Mouse (Mus musculus) lung, embryonic 15.5 days (tissue): Measurements from ENCODE around the gene Prr15l. TPM values are rescaled to one million over a fixed set of nuclear protein-coding genes. Genes with fewer than 3 reads are reported as not detected.

Source experiments
- ATAC-seq: fragments of 200-750 bp; cut with Nextera tagmentation; 2 replicates; pipeline ENCODE4 v1.8.0; 2017; ENCODE audit warnings: moderate number of reproducible peaks, borderline replicate concordance; ENCODE audit not compliant: low FRiP score, low TSS enrichment; ENCODE audit errors: extremely low read depth
- H3K27ac ChIP-seq: fragments of 300-500 bp; sonication (generic); 2 replicates; pipeline ENCODE4 v1.5.1; 2015; ENCODE audit warnings: moderate library complexity, mild to moderate bottlenecking, inconsistent platforms
- H3K27me3 ChIP-seq: fragments of 300-500 bp; sonication (generic); 2 replicates; pipeline ENCODE4 v1.6.1; 2015; ENCODE audit warnings: inconsistent platforms
- H3K36me3 ChIP-seq: fragments of 300-500 bp; sonication (generic); 2 replicates; pipeline ENCODE4 v1.6.1; 2015; ENCODE audit warnings: inconsistent platforms
- H3K4me1 ChIP-seq: fragments of 300-500 bp; sonication (generic); 2 replicates; pipeline ENCODE4 v1.6.1; 2015; ENCODE audit warnings: inconsistent platforms
- H3K4me2 ChIP-seq: fragments of 300-500 bp; sonication (generic); 2 replicates; pipeline ENCODE4 v1.6.1; 2015; ENCODE audit warnings: inconsistent platforms, mild to moderate bottlenecking, moderate library complexity
- H3K4me3 ChIP-seq: fragments of 300-500 bp; sonication (generic); 2 replicates; pipeline ENCODE4 v1.5.1; 2015; ENCODE audit warnings: mild to moderate bottlenecking, inconsistent platforms
- H3K9ac ChIP-seq: fragments of 300-500 bp; sonication (generic); 2 replicates; pipeline ENCODE4 v1.6.1; 2015; ENCODE audit warnings: inconsistent platforms
- H3K9me3 ChIP-seq: fragments of 300-500 bp; sonication (generic); 2 replicates; pipeline ENCODE4 v1.6.1; 2016; ENCODE audit warnings: inconsistent platforms
- WGBS: fragments of 180-500 bp; shearing (Covaris S2); methylation state at CpG from one replicate; pipeline ENCODE4 v1.1.7; 2015; 5-methylcytosine and 5-hydroxymethylcytosine counted together
- polyA plus RNA-seq: library from polyadenylated mRNA; unstranded; fragments of >200 nt; fragmentation: Nextera tagmentation; extraction: Ambion mirVana; gene quantifications from 2 replicates; pipeline ENCODE4 v1.2.1, GENCODE M21; 2015

The Prr15l gene
- polyA plus RNA-seq, result 38.2 and 40.1 TPM in 2 replicates

DNA sequence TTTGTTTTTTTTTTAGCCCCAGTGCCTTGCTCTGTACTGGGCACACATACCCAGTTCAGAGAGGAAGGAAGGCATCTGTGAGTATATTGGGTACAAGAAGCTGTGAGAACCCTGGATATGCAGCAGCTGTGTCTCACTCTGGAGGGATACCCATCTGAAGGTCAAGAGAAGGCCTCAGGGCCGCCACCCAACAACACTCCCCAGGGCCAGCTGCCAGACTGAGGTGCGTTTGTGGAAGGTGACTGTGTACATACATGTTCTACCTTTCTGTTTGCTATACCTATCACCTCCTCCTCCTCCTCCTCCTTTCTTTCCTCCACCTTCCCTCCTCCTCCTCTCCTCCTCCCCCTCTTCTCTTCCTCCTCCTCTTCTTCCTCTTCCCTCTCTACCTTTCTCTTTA lies at the start of gene Prr15l:
Gene Prr15l, plus strand, starts transcription at position 17 of the 400 bp plus-strand sequence.
- H3K4me2 ChIP-seq, result peak within 1 kb of the TSS; percentile 51
- no peaks in the 10 kb centered on the region for H3K36me3 ChIP-seq
- H3K9ac ChIP-seq, result no peak within 1 kb of the TSS
- H3K4me3 ChIP-seq, result peak within 1 kb of the TSS; percentile 42
- 47% methylated on average over 2 of the region's 2 CpGs for WGBS
- peaks cover 14% of the 10 kb centered on the region for H3K4me1 ChIP-seq
- H3K27ac ChIP-seq, result peak within 1 kb of the TSS; percentile 96
- peaks cover 9% of the 10 kb centered on the region; the same call in 1 of the 2 replicates for H3K27me3 ChIP-seq
- no peaks in the 10 kb centered on the region for H3K9me3 ChIP-seq
- no peak for ATAC-seq

DNA sequence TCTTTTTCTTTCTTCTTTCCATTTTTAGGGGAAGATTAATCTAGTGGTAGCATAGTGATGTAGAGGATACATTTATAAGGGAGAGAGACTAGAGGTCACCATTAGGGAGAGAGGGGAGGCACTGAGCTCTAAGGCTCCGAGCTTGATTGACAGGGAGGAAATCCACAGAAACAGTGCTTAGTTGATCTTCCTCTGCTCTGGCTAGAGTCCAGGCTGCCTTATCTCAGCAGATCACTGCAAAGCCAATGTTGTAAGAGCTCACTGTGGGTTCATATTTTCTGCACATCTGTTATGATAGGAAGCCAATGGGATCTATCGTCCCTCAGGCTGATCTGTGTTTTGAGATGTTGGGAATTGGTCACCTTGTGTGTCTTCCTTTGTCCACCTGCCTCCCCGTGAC lies 49.2 kb upstream of the Prr15l start:
- ATAC-seq, result no peak
- Histone ChIP-seq H3K9me3 (no peaks in the 10 kb centered on the region), H3K9ac (no peak overlapping the region), H3K4me2 (no peak overlapping the region), H3K27me3 (peaks cover 35% of the 10 kb centered on the region; the same call in 1 of the 2 replicates), H3K36me3 (no peaks in the 10 kb centered on the region), H3K4me3 (no peak overlapping the region), H3K27ac (no peak overlapping the region), H3K4me1 (peaks cover 22% of the 10 kb centered on the region)
- WGBS, result 33% methylated on average over 3 of the region's 3 CpGs

DNA sequence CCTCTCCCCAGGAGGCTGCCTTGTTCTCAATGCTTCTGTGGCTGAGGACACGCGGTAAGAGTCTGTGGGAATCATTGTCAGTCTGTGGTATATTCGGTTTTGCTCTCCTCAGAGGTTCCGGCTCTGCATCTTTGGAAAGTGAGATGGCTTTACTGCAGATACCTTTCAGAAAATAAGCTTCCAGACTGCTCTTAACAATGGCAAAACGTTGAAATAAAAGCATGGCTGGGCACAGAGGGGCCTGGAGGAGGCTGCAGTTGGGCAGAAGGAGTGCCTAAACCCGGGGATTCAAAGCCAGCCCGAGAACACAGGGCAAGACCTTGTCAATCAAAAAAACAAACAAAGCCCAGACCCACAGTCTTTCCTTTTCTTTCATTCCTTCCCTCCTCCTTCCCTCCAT lies 48.5 kb upstream of the Prr15l start:
- H3K9me3 ChIP-seq, result no peaks in the 10 kb centered on the region
- peaks cover 28% of the 10 kb centered on the region; the same call in 1 of the 2 replicates for H3K27me3 ChIP-seq
- H3K4me1 ChIP-seq, result peaks cover 22% of the 10 kb centered on the region
- H3K4me2 ChIP-seq, result no peak overlapping the region
- no peak for ATAC-seq
- H3K9ac ChIP-seq, result no peak overlapping the region
- H3K36me3 ChIP-seq, result no peaks in the 10 kb centered on the region
- no peak overlapping the region for H3K27ac ChIP-seq
- 37% methylated on average over 7 of the region's 7 CpGs for WGBS
- no peak overlapping the region for H3K4me3 ChIP-seq

DNA sequence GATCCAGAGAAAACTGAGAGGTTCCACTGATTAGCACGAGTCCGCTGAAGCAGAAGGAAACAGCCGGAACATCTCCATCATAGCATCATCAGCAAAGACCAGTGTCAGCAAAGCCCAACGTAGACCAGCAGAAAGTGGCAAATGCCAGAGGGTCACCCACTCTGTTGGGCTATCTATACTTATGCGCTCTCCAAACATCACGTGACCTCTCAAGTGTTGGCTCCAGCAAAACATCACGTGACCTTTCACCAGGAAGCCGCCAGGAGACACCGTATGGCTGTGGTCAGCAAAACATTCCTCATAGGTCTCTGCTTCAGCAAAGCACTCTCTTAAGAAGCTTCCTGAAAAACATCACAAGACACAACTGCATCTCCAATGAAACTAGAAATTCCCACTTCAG lies 47.6 kb upstream of the Prr15l start:
- peak; percentile 49; the same call in 1 of the 2 replicates for ATAC-seq
- H3K9me3 ChIP-seq, result no peaks in the 10 kb centered on the region
- peaks cover 20% of the 10 kb centered on the region; the same call in 1 of the 2 replicates for H3K27me3 ChIP-seq
- H3K27ac ChIP-seq, result no peak overlapping the region
- no peak overlapping the region for H3K9ac ChIP-seq
- no peaks in the 10 kb centered on the region for H3K36me3 ChIP-seq
- no peak overlapping the region for H3K4me3 ChIP-seq
- peaks cover 17% of the 10 kb centered on the region for H3K4me1 ChIP-seq
- no peak overlapping the region for H3K4me2 ChIP-seq
- WGBS, result 36% methylated on average over 9 of the region's 9 CpGs

DNA sequence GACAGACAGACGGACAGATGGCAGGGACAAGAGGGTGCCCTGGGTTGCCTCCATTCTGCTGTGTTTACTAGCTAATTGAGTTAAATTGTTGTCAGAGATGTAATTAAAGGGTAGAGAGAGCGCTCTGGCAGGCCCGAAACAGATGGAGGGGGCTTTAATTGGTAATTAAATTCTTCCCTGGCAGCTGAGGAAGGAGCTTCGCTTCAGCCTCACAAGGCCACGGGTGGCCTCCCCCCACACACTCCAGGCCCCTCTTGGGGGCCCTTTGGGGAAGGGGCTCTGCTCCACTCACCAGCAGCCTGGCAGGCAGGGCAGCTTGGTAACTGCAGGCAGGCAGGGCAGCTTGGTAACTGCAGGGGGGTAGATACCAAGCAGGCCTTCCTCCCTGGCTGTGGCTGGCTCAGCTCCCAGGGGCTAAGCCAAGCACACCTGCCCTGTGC lies 42.0 kb upstream of the Prr15l start:
- H3K4me2 ChIP-seq, result no peak overlapping the region
- no peak overlapping the region for H3K4me3 ChIP-seq
- H3K4me1 ChIP-seq, result 0 out of 2 replicates have a peak, but pooled peaks cover 3% of the 10 kb centered on the region
- no peaks in the 10 kb centered on the region for H3K9me3 ChIP-seq
- ATAC-seq, result no peak
- no peaks in the 10 kb centered on the region for H3K27me3 ChIP-seq
- no peak overlapping the region for H3K9ac ChIP-seq
- no peak overlapping the region for H3K27ac ChIP-seq
- no peaks in the 10 kb centered on the region for H3K36me3 ChIP-seq
- 65% methylated on average over 5 of the region's 5 CpGs for WGBS

DNA sequence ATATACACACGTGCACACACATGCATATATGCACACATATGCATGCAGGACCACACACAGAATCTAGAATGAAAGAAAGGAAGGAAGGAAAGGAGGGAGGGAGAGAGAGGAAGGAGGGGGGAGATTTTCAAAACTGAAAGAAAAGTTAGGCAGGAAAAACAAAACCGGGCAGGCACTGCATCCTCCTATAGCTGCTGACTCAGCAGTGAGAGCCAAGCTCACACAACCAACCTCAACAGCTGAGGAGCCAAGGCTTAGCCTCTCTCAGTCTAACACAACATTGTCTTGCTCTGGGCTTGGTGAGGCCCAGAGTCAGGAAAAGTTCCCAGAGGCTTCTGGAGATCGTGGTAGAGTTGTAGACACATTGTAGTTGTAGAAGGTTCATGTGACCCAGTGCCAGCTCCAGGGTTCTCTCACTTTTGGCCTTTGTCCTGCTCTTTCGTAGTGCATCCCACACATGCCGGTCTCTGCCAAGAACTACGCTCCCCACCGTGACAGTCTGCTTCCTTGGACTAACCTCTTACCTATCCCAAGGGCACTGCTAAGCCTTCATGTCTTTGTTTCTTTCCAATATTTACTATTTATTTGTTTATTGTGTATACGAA lies 40.9 kb upstream of the Prr15l start:
- WGBS, result 73% methylated on average over 8 of the region's 8 CpGs
- ATAC-seq, result no peak

GRCm38 (mm10) chr11:96891784-96892527 lies 35.9 kb upstream of the Prr15l start:
- Histone ChIP-seq H3K4me1 (0 out of 2 replicates have a peak, but pooled peaks cover 3% of the 10 kb centered on the region), H3K27me3 (no peaks in the 10 kb centered on the region), H3K4me2 (no peak overlapping the region), H3K36me3 (no peaks in the 10 kb centered on the region), H3K9ac (no peak overlapping the region), H3K9me3 (no peaks in the 10 kb centered on the region), H3K27ac (no peak overlapping the region), H3K4me3 (no peak overlapping the region)
- ATAC-seq, result no peak
- WGBS, result 25% methylated on average over 14 of the region's 14 CpGs

More for the DNA sequence above, 40.9 kb upstream of the Prr15l start:
- Histone ChIP-seq H3K4me2 (no peak overlapping the region), H3K9ac (no peak overlapping the region), H3K27me3 (no peaks in the 10 kb centered on the region), H3K4me1 (0 out of 2 replicates have a peak, but pooled peaks cover 3% of the 10 kb centered on the region), H3K9me3 (no peaks in the 10 kb centered on the region), H3K36me3 (no peaks in the 10 kb centered on the region), H3K27ac (no peak overlapping the region), H3K4me3 (no peak overlapping the region)

GRCm38 (mm10) chr11:96893203-96893842 lies 34.6 kb upstream of the Prr15l start:
- no peak for ATAC-seq
- H3K9me3 ChIP-seq, result no peaks in the 10 kb centered on the region
- H3K4me2 ChIP-seq, result no peak overlapping the region
- no peaks in the 10 kb centered on the region for H3K36me3 ChIP-seq
- no peak overlapping the region for H3K27ac ChIP-seq
- H3K27me3 ChIP-seq, result no peaks in the 10 kb centered on the region
- WGBS, result 55% methylated on average over 11 of the region's 11 CpGs
- H3K9ac ChIP-seq, result no peak overlapping the region
- no peak overlapping the region for H3K4me3 ChIP-seq
- no peaks in the 10 kb centered on the region for H3K4me1 ChIP-seq

DNA sequence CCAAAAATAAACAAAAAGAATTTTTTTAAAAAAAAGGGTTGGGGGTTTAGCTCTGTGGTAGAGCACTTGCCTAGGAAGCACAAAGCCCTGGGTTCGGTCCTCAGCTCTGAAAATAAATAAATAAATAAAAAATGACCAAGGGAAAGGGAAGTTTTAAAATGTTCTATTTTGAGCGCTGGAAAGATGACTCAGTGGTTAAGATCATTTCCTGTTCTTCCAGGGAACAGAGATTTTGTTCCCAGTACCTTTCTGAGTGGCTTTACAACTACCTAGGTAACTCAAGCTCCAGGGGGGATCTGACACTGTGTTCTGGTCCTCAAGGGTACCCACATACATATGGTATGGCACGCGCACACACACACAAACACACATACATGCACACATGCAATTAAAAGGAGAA lies 32.0 kb upstream of the Prr15l start:
- no peak overlapping the region for H3K4me3 ChIP-seq
- H3K4me2 ChIP-seq, result no peak overlapping the region
- no peak for ATAC-seq
- WGBS, result 66% methylated on average over 4 of the region's 4 CpGs
- H3K9me3 ChIP-seq, result no peaks in the 10 kb centered on the region
- no peaks in the 10 kb centered on the region for H3K27me3 ChIP-seq
- no peaks in the 10 kb centered on the region for H3K36me3 ChIP-seq
- H3K4me1 ChIP-seq, result no peaks in the 10 kb centered on the region
- no peak overlapping the region for H3K9ac ChIP-seq
- H3K27ac ChIP-seq, result no peak overlapping the region

GRCm38 (mm10) chr11:96899449-96900306 lies 28.2 kb upstream of the Prr15l start:
- Histone ChIP-seq H3K9ac (no peak overlapping the region), H3K4me1 (peaks cover 13% of the 10 kb centered on the region; the same call in 1 of the 2 replicates), H3K27me3 (no peaks in the 10 kb centered on the region), H3K36me3 (no peaks in the 10 kb centered on the region), H3K4me3 (no peak overlapping the region), H3K4me2 (no peak overlapping the region), H3K9me3 (no peaks in the 10 kb centered on the region), H3K27ac (no peak overlapping the region)
- 43% methylated on average over 12 of the region's 13 CpGs for WGBS
- ATAC-seq, result no peak

DNA sequence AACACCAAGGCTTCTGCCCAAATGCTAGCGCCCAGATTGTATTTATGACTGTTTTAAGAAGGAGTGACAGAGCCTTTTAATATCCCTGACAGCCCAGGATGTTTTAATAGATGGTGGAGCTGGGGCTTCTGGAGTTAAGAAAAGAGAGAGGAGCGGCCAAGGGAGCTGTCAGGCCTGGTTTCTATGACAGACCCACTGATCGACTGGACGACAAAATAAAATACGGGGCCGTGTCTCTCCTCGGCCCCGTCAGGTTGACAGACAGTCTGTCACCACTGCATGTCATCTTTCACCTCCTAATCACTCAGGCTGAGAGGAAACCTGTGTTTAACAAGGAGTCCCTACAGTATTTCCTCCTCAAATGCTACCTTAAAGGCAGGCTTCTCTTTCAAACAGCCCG lies 26.6 kb upstream of the Prr15l start:
- Histone ChIP-seq H3K9ac (no peak overlapping the region), H3K27ac (no peak overlapping the region), H3K4me2 (no peak overlapping the region), H3K36me3 (no peaks in the 10 kb centered on the region), H3K4me1 (peaks cover 13% of the 10 kb centered on the region; the same call in 1 of the 2 replicates), H3K4me3 (no peak overlapping the region), H3K27me3 (no peaks in the 10 kb centered on the region), H3K9me3 (no peaks in the 10 kb centered on the region)
- no peak for ATAC-seq
- 61% methylated on average over 9 of the region's 9 CpGs for WGBS
